Mouse (Mus musculus): ENCODE measurements around the gene Bmp5. TPM values are rescaled to one million over a fixed set of nuclear protein-coding genes. Genes with fewer than 3 reads are reported as not detected.
"Not testable (repeated sequence)": the region's sequence is repeated elsewhere in the genome, so short reads cannot be mapped to it uniquely, and the experiment has no call there.

Bmp5 gene
- polyA plus RNA-seq, 1 experiment, result 8.3 TPM

DNA sequence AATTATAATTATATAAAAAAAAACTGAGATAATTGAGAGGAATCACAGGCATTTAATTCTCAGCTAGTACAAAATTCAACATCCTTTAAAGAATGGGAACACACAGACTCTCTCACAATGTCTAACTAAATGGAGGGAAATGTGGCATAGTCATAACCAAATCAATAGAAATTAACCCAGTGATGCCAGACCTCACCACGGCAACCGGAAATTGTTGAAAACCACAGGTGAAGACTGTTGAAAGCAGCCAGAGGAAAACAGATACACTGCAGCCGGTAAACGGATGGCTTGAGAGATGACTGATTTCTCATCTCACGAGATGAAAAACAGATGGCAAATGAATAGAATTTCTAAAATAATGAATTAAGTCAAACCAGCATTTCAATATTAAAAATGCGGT lies 29.8 kb downstream of the Bmp5 start:
- H3K4me3 ChIP-seq (replicated peaks; ENCODE audit: insufficient read depth, low read depth, low read length), result no peak overlapping the region
- no peaks in the 10 kb centered on the region for H3K4me1 ChIP-seq (ENCODE audit: control insufficient read depth, insufficient read depth, low read length)
- H3K27me3 ChIP-seq (ENCODE audit: control insufficient read depth, insufficient read depth, low read length), result no peaks in the 10 kb centered on the region
- no peak for DNase-seq
- H3K27ac ChIP-seq (ENCODE audit: insufficient read depth, low read length), result no peak overlapping the region
- WGBS, result 62% methylated on average over 6 of the region's 6 CpGs
- TF ChIP-seq POLR2A (IDR thresholded peaks at IDR 0.05; ENCODE audit: borderline replicate concordance, insufficient read depth, low read length) (no peak), CTCF (IDR thresholded peaks at IDR 0.05; ENCODE audit: borderline replicate concordance, insufficient read depth, low read depth, low read length) (no peak)

DNA sequence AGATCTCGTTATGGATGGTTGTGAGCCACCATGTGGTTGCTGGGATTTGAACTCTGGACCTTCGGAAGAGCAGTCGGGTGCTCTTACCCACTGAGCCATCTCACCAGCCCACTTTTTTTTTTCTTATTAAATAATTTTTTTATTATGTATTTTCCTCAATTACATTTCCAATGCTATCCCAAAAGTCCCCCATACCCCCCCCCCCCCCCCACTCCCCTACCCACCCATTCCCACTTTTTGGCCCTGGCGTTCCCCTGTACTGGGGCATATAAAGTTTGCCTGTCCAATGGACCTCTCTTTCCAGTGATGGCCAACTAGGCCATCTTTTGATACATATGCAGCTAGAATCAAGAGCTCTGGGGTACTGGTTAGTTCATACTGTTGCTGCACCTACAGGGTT lies 33.0 kb downstream of the Bmp5 start:
- H3K4me1 ChIP-seq (ENCODE audit: control insufficient read depth, insufficient read depth, low read length); H3K27ac ChIP-seq (ENCODE audit: insufficient read depth, low read length); H3K4me3 ChIP-seq (replicated peaks; ENCODE audit: insufficient read depth, low read depth, low read length); H3K27me3 ChIP-seq (ENCODE audit: control insufficient read depth, insufficient read depth, low read length); DNase-seq: not testable (repeated sequence)
- WGBS, result 95% methylated on average over 4 of the region's 4 CpGs

DNA sequence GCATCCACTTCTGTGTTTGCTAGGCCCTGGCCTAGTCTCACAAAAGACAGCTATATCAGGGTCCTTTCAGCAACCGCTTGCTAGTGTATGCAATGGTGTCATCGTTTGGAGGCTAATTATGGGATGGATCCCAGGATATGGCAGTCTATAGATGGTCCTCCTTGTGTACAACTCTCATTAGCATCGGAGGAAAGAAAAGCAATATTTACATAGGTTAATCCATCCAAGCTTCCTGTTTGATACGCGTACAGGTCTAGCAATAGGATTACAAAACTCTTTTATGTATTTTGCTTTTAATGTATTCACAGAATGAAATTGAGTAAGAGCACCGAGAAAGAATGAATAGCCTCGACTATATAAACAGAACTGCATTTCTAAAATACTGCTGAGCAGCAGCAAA lies 33.5 kb downstream of the Bmp5 start:
- no peak for TF ChIP-seq POLR2A (IDR thresholded peaks at IDR 0.05; ENCODE audit: borderline replicate concordance, insufficient read depth, low read length)
- no peak for TF ChIP-seq CTCF (IDR thresholded peaks at IDR 0.05; ENCODE audit: borderline replicate concordance, insufficient read depth, low read depth, low read length)
- no peak for DNase-seq
- Histone ChIP-seq H3K4me3 (replicated peaks; ENCODE audit: insufficient read depth, low read depth, low read length) (no peak overlapping the region), H3K4me1 (ENCODE audit: control insufficient read depth, insufficient read depth, low read length) (no peaks in the 10 kb centered on the region), H3K27ac (ENCODE audit: insufficient read depth, low read length) (no peak overlapping the region), H3K27me3 (ENCODE audit: control insufficient read depth, insufficient read depth, low read length) (no peaks in the 10 kb centered on the region)
- WGBS, result 82% methylated on average over 7 of the region's 7 CpGs

DNA sequence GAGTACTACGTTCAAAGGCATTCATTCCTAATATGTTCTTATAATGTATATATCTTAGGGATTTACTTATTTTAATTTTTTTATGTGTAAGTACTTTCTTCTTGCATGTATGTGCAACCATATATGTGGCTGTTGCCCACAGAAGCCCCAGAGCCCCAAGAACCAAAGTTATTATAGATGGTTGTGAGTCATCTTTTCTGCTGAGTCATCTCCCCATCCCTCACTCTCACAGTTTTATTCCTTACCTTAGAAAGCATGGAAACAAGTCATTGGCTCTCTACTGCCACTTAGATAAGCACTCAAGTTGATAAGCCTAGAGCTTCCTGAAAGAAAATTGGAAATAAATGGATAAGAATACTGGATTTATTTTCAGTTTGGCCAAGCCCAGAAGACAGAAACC lies 40.0 kb downstream of the Bmp5 start:
- Histone ChIP-seq H3K27me3 (ENCODE audit: control insufficient read depth, insufficient read depth, low read length) (no peaks in the 10 kb centered on the region), H3K27ac (ENCODE audit: insufficient read depth, low read length) (no peak overlapping the region), H3K4me1 (ENCODE audit: control insufficient read depth, insufficient read depth, low read length) (no peaks in the 10 kb centered on the region), H3K4me3 (replicated peaks; ENCODE audit: insufficient read depth, low read depth, low read length) (no peak overlapping the region)
- 87% methylated on average over 1 of the region's 1 CpGs for WGBS
- no peak for DNase-seq
- TF ChIP-seq CTCF (IDR thresholded peaks at IDR 0.05; ENCODE audit: borderline replicate concordance, insufficient read depth, low read depth, low read length) (no peak), POLR2A (IDR thresholded peaks at IDR 0.05; ENCODE audit: borderline replicate concordance, insufficient read depth, low read length) (no peak)

DNA sequence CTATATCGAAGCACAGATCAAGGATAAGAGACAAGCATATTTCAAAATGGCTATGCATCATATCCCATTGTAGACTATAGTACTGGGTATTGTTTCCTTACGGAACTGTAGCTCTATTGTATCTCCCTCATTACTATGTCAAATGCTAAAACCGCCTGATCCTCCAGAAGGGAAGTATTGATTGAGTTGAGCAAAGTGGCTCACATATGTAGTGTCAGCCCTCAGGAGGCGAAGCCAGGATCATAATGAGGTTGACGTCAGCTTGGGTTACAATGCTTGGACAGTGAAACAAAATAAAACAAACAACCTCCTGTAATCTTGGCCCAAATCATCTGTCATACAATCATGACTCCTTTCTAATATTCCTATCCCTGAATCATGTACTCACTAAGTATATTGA lies 43.2 kb downstream of the Bmp5 start:
- 87% methylated on average over 5 of the region's 5 CpGs for WGBS
- DNase-seq, result no peak
- no peaks in the 10 kb centered on the region for H3K27me3 ChIP-seq (ENCODE audit: control insufficient read depth, insufficient read depth, low read length)
- H3K4me1 ChIP-seq (ENCODE audit: control insufficient read depth, insufficient read depth, low read length), result no peaks in the 10 kb centered on the region
- TF ChIP-seq POLR2A (IDR thresholded peaks at IDR 0.05; ENCODE audit: borderline replicate concordance, insufficient read depth, low read length), result no peak
- TF ChIP-seq CTCF (IDR thresholded peaks at IDR 0.05; ENCODE audit: borderline replicate concordance, insufficient read depth, low read depth, low read length), result no peak
- no peak overlapping the region for H3K27ac ChIP-seq (ENCODE audit: insufficient read depth, low read length)
- H3K4me3 ChIP-seq (replicated peaks; ENCODE audit: insufficient read depth, low read depth, low read length), result no peak overlapping the region

DNA sequence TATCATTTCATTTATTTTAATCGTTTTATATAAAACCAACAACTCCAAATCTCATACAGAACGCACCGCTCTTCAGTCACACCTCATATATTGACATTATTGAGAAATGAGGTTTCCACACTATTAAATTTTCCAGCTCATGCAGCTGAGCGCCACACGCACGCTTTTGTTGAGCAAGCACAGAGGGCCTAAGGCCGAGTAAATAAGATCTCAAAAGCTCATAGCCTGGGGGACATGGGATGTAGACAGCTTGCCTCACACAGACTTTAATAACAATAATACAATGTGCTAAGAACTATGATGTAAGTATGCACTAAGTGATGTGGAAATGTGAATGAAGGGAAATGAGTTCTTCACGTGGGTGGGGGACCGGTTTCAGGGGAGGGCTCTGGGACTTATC lies 57.3 kb downstream of the Bmp5 start:
- Histone ChIP-seq H3K27ac (ENCODE audit: insufficient read depth, low read length) (no peak overlapping the region), H3K4me1 (ENCODE audit: control insufficient read depth, insufficient read depth, low read length) (no peaks in the 10 kb centered on the region), H3K27me3 (ENCODE audit: control insufficient read depth, insufficient read depth, low read length) (no peaks in the 10 kb centered on the region), H3K4me3 (replicated peaks; ENCODE audit: insufficient read depth, low read depth, low read length) (no peak overlapping the region)
- no peak for TF ChIP-seq CTCF (IDR thresholded peaks at IDR 0.05; ENCODE audit: borderline replicate concordance, insufficient read depth, low read depth, low read length)
- TF ChIP-seq POLR2A (IDR thresholded peaks at IDR 0.05; ENCODE audit: borderline replicate concordance, insufficient read depth, low read length), result no peak
- DNase-seq, result no peak
- WGBS, result 91% methylated on average over 9 of the region's 9 CpGs

DNA sequence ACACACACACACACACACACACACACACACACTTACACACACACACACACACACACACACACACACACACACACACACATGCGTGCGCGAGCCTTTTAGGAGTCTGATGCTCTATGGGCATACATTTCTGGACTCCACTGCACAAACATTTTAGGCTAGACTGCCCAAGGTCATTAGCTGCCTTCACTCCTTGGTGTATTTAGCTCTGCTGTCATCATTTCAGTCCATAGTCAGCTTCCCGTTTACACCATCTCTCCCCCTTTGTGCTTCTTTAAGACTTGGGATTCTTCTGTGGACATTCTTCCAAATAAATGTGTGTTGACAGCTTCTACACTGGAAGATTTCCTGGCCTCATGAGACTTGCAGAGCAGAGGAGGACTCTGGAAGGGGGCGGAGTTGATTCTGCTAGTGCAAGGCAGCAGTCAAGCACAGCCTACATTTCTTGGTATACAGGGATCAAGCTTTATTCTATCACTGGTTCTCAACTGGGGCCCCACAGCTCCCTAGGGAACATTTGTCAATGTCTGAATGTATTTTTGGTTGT lies 58.1 kb downstream of the Bmp5 start:
- DNase-seq, result no peak
- no peak overlapping the region for H3K4me3 ChIP-seq (replicated peaks; ENCODE audit: insufficient read depth, low read depth, low read length)
- WGBS, result 86% methylated on average over 5 of the region's 5 CpGs
- H3K27ac ChIP-seq (ENCODE audit: insufficient read depth, low read length), result no peak overlapping the region
- H3K4me1 ChIP-seq (ENCODE audit: control insufficient read depth, insufficient read depth, low read length), result no peaks in the 10 kb centered on the region
- TF ChIP-seq POLR2A (IDR thresholded peaks at IDR 0.05; ENCODE audit: borderline replicate concordance, insufficient read depth, low read length), result no peak
- TF ChIP-seq CTCF (IDR thresholded peaks at IDR 0.05; ENCODE audit: borderline replicate concordance, insufficient read depth, low read depth, low read length), result no peak
- no peaks in the 10 kb centered on the region for H3K27me3 ChIP-seq (ENCODE audit: control insufficient read depth, insufficient read depth, low read length)

DNA sequence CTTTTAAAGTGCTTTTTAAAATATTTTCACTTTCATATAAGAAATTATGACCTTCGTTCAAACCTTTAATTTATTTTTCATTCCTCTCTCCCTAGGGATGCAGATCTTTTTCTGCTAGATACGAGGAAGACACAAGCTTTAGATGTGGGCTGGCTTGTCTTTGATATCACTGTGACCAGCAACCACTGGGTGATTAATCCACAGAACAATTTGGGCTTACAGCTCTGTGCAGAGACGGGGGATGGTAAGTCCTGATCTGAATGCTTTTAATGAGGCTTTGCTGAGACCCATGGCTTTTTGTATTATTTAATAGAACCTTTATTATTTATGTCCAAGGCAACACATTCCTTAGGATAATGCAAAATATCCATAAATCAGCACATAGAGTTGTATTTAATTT lies 64.3 kb downstream of the Bmp5 start:
- 67% methylated on average over 3 of the region's 3 CpGs for WGBS
- no peak for TF ChIP-seq CTCF (IDR thresholded peaks at IDR 0.05; ENCODE audit: borderline replicate concordance, insufficient read depth, low read depth, low read length)
- no peak for TF ChIP-seq POLR2A (IDR thresholded peaks at IDR 0.05; ENCODE audit: borderline replicate concordance, insufficient read depth, low read length)
- Histone ChIP-seq H3K4me3 (replicated peaks; ENCODE audit: insufficient read depth, low read depth, low read length) (no peak overlapping the region), H3K27me3 (ENCODE audit: control insufficient read depth, insufficient read depth, low read length) (no peaks in the 10 kb centered on the region), H3K4me1 (ENCODE audit: control insufficient read depth, insufficient read depth, low read length) (no peaks in the 10 kb centered on the region), H3K27ac (ENCODE audit: insufficient read depth, low read length) (no peak overlapping the region)
- no peak for DNase-seq

Measured in cerebellum, adult 2 months (tissue).